Mouse (Mus musculus) erythroblast, embryonic 14.5 days (primary cell): ENCODE results near the gene Slc34a3.

Experiments used
- GATA1 ChIP-seq: IDR thresholded peaks from 2 replicates; pipeline ENCODE4 v1.6.1; 2012; ENCODE audit warnings: low read length, inconsistent platforms, mixed read lengths
- TAL1 ChIP-seq: IDR thresholded peaks from 3 replicates; pipeline ENCODE4 v1.6.1; 2012; ENCODE audit warnings: low read length, inconsistent platforms, mixed read lengths

- TF ChIP-seq GATA1: no peak
- no peak for TF ChIP-seq TAL1
Observed at GRCm38 (mm10) chr2:25246183-25247072, 12.3 kb upstream of the Slc34a3 start, which contains the start of gene AL732309.1.
